Mouse (Mus musculus): ENCODE results near the gene Bcl2l12. TPM values are rescaled to one million over a fixed set of nuclear protein-coding genes. Genes with fewer than 3 reads are reported as not detected.
A peak's percentile ranks its signal among the peaks of the same experiment; 100 is the strongest.

Bcl2l12 gene
- total RNA-seq, 2 experiments from 2014 or later = 1.9 to 3.4 TPM

- peak; percentile 91 to 93 for DNase-seq (ENCODE audit: extremely low spot score in 1 of 2, low spot score in 1 of 2)
Observed at GRCm38 (mm10) chr7:44997231-44997939, 1.1 kb downstream of the Bcl2l12 start, which contains the start of gene Irf3. Gene Irf3, plus strand, starts transcription at chr7:44997648.

- no peak for DNase-seq (ENCODE audit: extremely low spot score in 1 of 2, low spot score in 1 of 2)
Observed at GRCm38 (mm10) chr7:44996672-44997071, 1.8 kb downstream of the Bcl2l12 start.

- DNase-seq (ENCODE audit: extremely low spot score in 1 of 2, low spot score in 1 of 2) = no peak
Observed at GRCm38 (mm10) chr7:44986879-44987718, 11.4 kb downstream of the Bcl2l12 start.

- peak; percentile 79 to 95 for DNase-seq (ENCODE audit: extremely low spot score in 1 of 2, low spot score in 1 of 2)
Observed at GRCm38 (mm10) chr7:44986192-44986878, 12.2 kb downstream of the Bcl2l12 start, which contains the start of gene Prmt1. Gene Prmt1, minus strand, starts transcription at chr7:44986568.

- peak in 1 of 2 experiments; percentile 47 for DNase-seq (ENCODE audit: extremely low spot score in 1 of 2, low spot score in 1 of 2)
Observed at GRCm38 (mm10) chr7:44985595-44986191, 12.8 kb downstream of the Bcl2l12 start.

GRCm38 (mm10) chr7:44984833-44985164 lies 13.7 kb downstream of the Bcl2l12 start:
- no peak for DNase-seq (ENCODE audit: extremely low spot score in 1 of 2, low spot score in 1 of 2)

GRCm38 (mm10) chr7:44983944-44984832 lies 14.3 kb downstream of the Bcl2l12 start:
- no peak for DNase-seq (ENCODE audit: extremely low spot score in 1 of 2, low spot score in 1 of 2)

GRCm38 (mm10) chr7:44983085-44983484 lies 15.4 kb downstream of the Bcl2l12 start:
- DNase-seq (ENCODE audit: extremely low spot score in 1 of 2, low spot score in 1 of 2) = peak; percentile 70 to 94

- DNase-seq (ENCODE audit: extremely low spot score in 1 of 2, low spot score in 1 of 2) = no peak
Observed at GRCm38 (mm10) chr7:44981539-44981938, 17.0 kb downstream of the Bcl2l12 start.

- no peak for DNase-seq (ENCODE audit: extremely low spot score in 1 of 2, low spot score in 1 of 2)
Observed at GRCm38 (mm10) chr7:44978300-44978699, 20.2 kb downstream of the Bcl2l12 start.

GRCm38 (mm10) chr7:44975117-44975419 lies 23.4 kb downstream of the Bcl2l12 start:
- DNase-seq (ENCODE audit: extremely low spot score in 1 of 2, low spot score in 1 of 2) = no peak

- peak; percentile 76 to 84 for DNase-seq (ENCODE audit: extremely low spot score in 1 of 2, low spot score in 1 of 2)
Observed at GRCm38 (mm10) chr7:44974383-44975116, 24.0 kb downstream of the Bcl2l12 start, which contains the start of gene Cpt1c. Gene Cpt1c, minus strand, starts transcription at chr7:44974851.

- DNase-seq (ENCODE audit: extremely low spot score in 1 of 2, low spot score in 1 of 2) = no peak
Observed at GRCm38 (mm10) chr7:44973415-44974130, 24.9 kb downstream of the Bcl2l12 start.

GRCm38 (mm10) chr7:44971142-44971541 lies 27.4 kb downstream of the Bcl2l12 start:
- no peak for DNase-seq (ENCODE audit: extremely low spot score in 1 of 2, low spot score in 1 of 2)

- DNase-seq (ENCODE audit: extremely low spot score in 1 of 2, low spot score in 1 of 2) = peak; percentile 61 to 62
Observed at GRCm38 (mm10) chr7:44970231-44970691, 28.3 kb downstream of the Bcl2l12 start.

GRCm38 (mm10) chr7:44966638-44967037 lies 31.9 kb downstream of the Bcl2l12 start:
- no peak for DNase-seq (ENCODE audit: extremely low spot score in 1 of 2, low spot score in 1 of 2)

- no peak for DNase-seq (ENCODE audit: extremely low spot score in 1 of 2, low spot score in 1 of 2)
Observed at GRCm38 (mm10) chr7:44965975-44966374, 32.5 kb downstream of the Bcl2l12 start.

- DNase-seq (ENCODE audit: extremely low spot score in 1 of 2, low spot score in 1 of 2) = no peak
Observed at GRCm38 (mm10) chr7:44964990-44965389, 33.5 kb downstream of the Bcl2l12 start.
